Mouse (Mus musculus) thymus, adult 2 months (tissue): ENCODE measurements around the gene Gja10.

Experiments used
- CTCF ChIP-seq: fragments of 200-500 bp; IDR thresholded peaks from 2 replicates; pipeline ENCODE4 v1.5.1; 2012; ENCODE audit warnings: mild to moderate bottlenecking, control low read depth, low read length, moderate library complexity, borderline replicate concordance; ENCODE audit not compliant: control insufficient read depth, poor library complexity, insufficient read depth; ENCODE audit errors: extremely low read depth
- POLR2A ChIP-seq: fragments of 200-500 bp; IDR thresholded peaks from 2 replicates; pipeline ENCODE4 v1.6.1; 2012; ENCODE audit warnings: mild to moderate bottlenecking, low read length, control low read depth, moderate library complexity; ENCODE audit not compliant: control insufficient read depth, poor library complexity, insufficient read depth; ENCODE audit errors: extremely low read depth

DNA sequence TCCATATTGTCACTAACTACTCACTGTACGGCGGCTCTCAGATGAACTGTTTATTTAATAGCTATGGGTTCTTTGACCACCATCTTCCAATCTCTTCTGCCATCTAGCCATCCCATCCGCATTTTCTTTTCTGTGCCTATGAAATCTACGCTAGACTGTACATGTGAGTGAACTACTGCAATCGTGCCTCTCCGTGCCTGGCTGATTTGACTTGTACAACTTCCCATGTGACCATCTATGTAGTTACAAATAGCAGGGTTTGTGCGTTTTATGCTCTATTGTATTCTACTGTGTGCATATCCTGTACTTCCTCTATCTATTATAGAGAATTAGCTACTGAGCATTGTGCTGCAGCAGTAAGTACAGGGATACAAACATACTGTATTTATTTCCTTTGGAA, 47.1 kb downstream of the Gja10 start:
- TF ChIP-seq CTCF (no peak), POLR2A (no peak)
